Mouse (Mus musculus): ENCODE measurements around the gene Phtf1.

Phtf1 gene

DNA sequence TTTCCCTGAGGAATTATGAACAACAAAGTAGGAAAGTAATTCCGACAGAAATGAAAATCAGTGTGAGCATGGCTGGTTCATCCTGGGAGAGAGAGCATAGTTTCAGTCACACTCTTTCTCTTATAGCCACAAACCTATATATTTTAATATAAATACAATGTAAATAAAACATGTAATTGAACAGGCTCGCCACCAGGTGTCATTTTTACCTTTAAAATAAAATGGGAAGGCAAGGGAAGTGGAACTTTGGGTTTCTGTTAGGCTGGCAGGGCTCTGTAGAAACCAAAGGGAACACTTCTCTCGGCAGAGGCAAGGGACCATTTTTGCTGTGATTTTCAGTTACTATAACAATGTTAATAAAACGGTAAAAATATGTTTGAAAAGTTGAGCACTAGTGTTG lies 51.5 kb downstream of the Phtf1 start:
- DNase-seq (ENCODE audit: low spot score in 2 of 2), result no peak

DNA sequence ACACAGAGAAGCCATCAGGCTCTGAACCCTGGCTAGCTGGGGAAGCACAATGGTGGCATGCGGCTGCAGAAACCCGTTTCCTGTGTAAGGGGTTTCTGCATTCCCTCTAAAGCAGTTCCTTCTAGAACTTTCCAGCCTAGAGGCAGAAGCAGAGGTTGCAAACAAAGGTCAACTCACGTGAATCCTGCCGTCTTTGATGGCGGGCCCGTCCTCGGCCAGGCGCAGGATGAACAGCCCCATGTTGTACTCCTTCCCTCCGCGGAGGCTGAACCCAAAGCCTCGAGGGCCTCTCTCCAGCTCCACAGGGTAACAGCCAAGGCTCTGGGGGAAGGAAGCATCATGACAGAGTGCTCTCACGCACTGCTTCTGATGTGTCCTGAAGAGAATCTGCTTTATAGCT lies 52.2 kb downstream of the Phtf1 start:
- no peak for DNase-seq (ENCODE audit: low spot score in 2 of 2)

DNA sequence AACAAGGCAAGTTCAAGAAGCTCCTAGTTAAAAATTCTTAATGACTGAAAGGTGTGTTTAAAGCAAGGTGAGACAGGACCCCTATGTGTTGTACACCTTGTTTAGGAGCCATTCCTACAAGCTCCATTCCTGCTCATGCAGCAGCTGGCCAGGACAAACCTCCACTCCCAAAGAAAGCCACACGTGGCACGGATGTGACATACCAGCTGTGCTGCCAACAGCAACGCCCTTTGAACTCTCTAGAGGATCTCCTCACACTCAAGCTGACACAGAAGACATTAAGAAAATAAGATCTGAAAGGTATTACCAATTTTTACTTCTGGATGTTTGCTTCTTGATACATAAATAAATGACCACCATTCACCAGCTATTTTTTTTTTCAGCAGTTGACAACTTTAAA lies 59.0 kb downstream of the Phtf1 start:
- DNase-seq (ENCODE audit: low spot score in 2 of 2), result no peak

- no peak for DNase-seq (ENCODE audit: low spot score in 2 of 2)
Measured at GRCm38 (mm10) chr3:104032086-104032485, 64.2 kb downstream of the Phtf1 start.

DNA sequence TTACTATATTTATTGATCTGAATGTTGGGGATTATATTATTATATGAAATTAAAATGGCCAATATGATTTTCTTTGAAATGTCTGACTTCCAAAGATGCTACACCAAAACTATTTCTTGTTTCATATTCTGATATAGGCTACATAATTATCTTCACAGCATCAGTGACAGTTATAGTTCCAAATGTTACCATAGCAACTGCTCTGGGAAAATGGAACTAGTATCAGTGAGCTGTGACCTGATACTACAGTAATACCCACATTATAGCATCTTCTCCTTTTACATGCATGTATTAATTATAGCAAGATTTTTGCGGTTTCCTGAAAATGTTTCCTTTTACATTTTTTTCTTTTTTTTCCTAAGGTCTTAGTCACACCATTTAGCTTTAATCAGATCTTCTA lies 64.8 kb downstream of the Phtf1 start:
- DNase-seq (ENCODE audit: low spot score in 2 of 2), result no peak

DNA sequence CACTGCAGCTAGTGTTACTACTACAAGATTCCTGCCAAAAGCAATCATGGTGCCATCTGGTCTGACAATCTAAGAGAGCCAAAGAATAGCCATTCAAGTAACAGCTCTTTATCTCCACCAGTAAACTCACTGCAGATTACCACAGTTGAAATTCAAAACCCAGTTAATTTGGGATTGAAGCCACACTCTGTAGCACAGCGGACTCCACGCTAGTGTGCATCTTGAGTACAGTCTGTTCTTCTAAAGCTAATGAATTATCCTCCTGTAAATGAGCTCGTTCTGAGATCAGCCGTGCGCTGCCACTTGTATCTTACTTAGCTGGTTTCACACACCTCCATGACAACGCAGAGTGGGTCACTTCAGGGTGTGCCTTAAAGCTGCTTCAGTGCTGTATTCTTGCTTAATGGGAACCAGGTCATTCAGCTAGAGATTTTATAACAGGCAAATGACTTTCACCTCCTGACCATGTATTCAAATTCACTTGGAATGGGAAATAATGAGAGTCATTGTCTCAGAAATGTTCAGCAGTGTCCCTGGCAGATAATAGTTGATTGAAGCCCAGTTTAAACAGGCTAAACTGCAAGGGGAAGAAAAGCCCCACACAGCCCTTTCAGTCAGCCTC lies 91.2 kb downstream of the Phtf1 start:
- no peak for DNase-seq (ENCODE audit: low spot score in 2 of 2)

DNA sequence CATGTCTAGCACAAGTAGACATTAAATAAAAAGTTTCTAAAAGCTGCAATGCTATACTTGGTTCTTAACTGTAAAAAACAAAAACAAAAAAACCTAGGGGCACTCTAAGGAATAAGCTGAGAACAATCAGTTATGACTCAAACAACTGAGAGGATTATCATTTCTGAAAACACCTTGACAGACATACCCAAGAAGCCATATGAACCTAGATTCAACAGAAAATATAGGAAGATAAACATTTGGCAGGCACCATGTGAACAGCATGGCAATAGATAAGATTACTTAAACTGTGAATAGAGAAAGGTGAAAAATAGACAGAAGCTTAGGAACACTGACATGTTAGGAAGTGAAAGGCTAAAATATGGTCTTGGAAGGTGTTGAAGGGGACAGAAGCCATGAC lies 101.5 kb downstream of the Phtf1 start:
- DNase-seq (ENCODE audit: low spot score in 2 of 2), result no peak

Measured in heart, adult 9 months (tissue).